Mouse (Mus musculus) kidney, embryonic 15.5 days (tissue): Measurements from ENCODE around the gene Zic2. TPM values are rescaled to one million over a fixed set of nuclear protein-coding genes. Genes with fewer than 3 reads are reported as not detected.

ENCODE experiments used
- ATAC-seq: fragments of 200-750 bp; cut with Nextera tagmentation; replicated peaks from 2 replicates; pipeline ENCODE4 v1.8.0; 2017; ENCODE audit warnings: moderate TSS enrichment; ENCODE audit not compliant: low FRiP score
- H3K27ac ChIP-seq: fragments of 300-500 bp; sonication (generic); 2 replicates; pipeline ENCODE4 v1.5.1; 2015; ENCODE audit warnings: mild to moderate bottlenecking, inconsistent platforms
- H3K27me3 ChIP-seq: fragments of 300-500 bp; sonication (generic); 2 replicates; pipeline ENCODE4 v1.6.1; 2015; ENCODE audit warnings: inconsistent platforms
- H3K36me3 ChIP-seq: fragments of 300-500 bp; sonication (generic); 2 replicates; pipeline ENCODE4 v1.6.1; 2015; ENCODE audit warnings: inconsistent platforms
- H3K4me1 ChIP-seq: fragments of 300-500 bp; sonication (generic); 2 replicates; pipeline ENCODE4 v1.6.1; 2015; ENCODE audit warnings: inconsistent platforms
- H3K4me2 ChIP-seq: fragments of 300-500 bp; sonication (generic); 2 replicates; pipeline ENCODE4 v1.6.1; 2015; ENCODE audit warnings: moderate library complexity, mild to moderate bottlenecking, inconsistent platforms
- H3K4me3 ChIP-seq: fragments of 300-500 bp; sonication (generic); replicated peaks from 2 replicates; pipeline ENCODE4 v1.5.1; 2015; ENCODE audit warnings: mild to moderate bottlenecking, inconsistent platforms
- H3K9ac ChIP-seq: fragments of 300-500 bp; sonication (generic); 2 replicates; pipeline ENCODE4 v1.6.1; 2015; ENCODE audit warnings: mild to moderate bottlenecking, inconsistent platforms
- H3K9me3 ChIP-seq: fragments of 300-500 bp; sonication (generic); replicated peaks from 2 replicates; pipeline ENCODE4 v1.6.1; 2016; ENCODE audit warnings: inconsistent platforms
- WGBS: fragments of 180-500 bp; shearing (Covaris S2); methylation state at CpG from one replicate; pipeline ENCODE4 v1.1.7; 2015; ENCODE audit warnings: mixed read lengths; 5-methylcytosine and 5-hydroxymethylcytosine counted together
- polyA plus RNA-seq: library from polyadenylated mRNA; unstranded; fragments of >200 nt; fragmentation: Nextera tagmentation; extraction: Ambion mirVana; gene quantifications from 2 replicates; pipeline ENCODE4 v1.2.1, GENCODE M21; 2015

The Zic2 gene
- polyA plus RNA-seq, 1 experiment from 2014 or later: not detected

- Histone ChIP-seq H3K36me3 (no peaks in the 10 kb centered on the region), H3K4me2 (no peak overlapping the region), H3K27ac (no peak overlapping the region), H3K9me3 (no peaks in the 10 kb centered on the region), H3K27me3 (peaks cover 100% of the 10 kb centered on the region), H3K9ac (no peak overlapping the region), H3K4me1 (peaks cover 29% of the 10 kb centered on the region), H3K4me3 (no peak overlapping the region)
- ATAC-seq: no peak
- WGBS: under 1% methylated on average over 5 of the region's 5 CpGs
Measured at GRCm38 (mm10) chr14:122472647-122473046, 2.6 kb upstream of the Zic2 start.

GRCm38 (mm10) chr14:122473211-122473751, 2.0 kb upstream of the Zic2 start:
- Histone ChIP-seq H3K9me3 (no peaks in the 10 kb centered on the region), H3K9ac (no peak overlapping the region), H3K27me3 (peaks cover 100% of the 10 kb centered on the region), H3K4me2 (no peak overlapping the region), H3K36me3 (no peaks in the 10 kb centered on the region), H3K27ac (no peak overlapping the region), H3K4me3 (no peak overlapping the region), H3K4me1 (peaks cover 29% of the 10 kb centered on the region)
- ATAC-seq: no peak
- under 1% methylated on average over 17 of the region's 17 CpGs for WGBS

GRCm38 (mm10) chr14:122474041-122474890, 969 bp upstream of the Zic2 start:
- peak overlapping the region; percentile 44 for H3K4me3 ChIP-seq
- peak overlapping the region; percentile 77 for H3K4me2 ChIP-seq
- H3K4me1 ChIP-seq: peaks cover 32% of the 10 kb centered on the region
- H3K36me3 ChIP-seq: no peaks in the 10 kb centered on the region
- ATAC-seq: peak; percentile 58
- H3K27me3 ChIP-seq: peaks cover 99% of the 10 kb centered on the region
- no peak overlapping the region for H3K27ac ChIP-seq
- under 1% methylated on average over 57 of the region's 57 CpGs for WGBS
- H3K9ac ChIP-seq: no peak overlapping the region
- H3K9me3 ChIP-seq: no peaks in the 10 kb centered on the region

- H3K4me1 ChIP-seq: peaks cover 32% of the 10 kb centered on the region
- no peak overlapping the region for H3K9ac ChIP-seq
- H3K4me2 ChIP-seq: peak overlapping the region; percentile 77
- 0% methylated on average over 59 of the region's 65 CpGs for WGBS
- ATAC-seq: peak; percentile 52
- no peak overlapping the region for H3K27ac ChIP-seq
- peak overlapping the region; percentile 44 for H3K4me3 ChIP-seq
- no peaks in the 10 kb centered on the region for H3K9me3 ChIP-seq
- H3K27me3 ChIP-seq: peaks cover 98% of the 10 kb centered on the region
- no peaks in the 10 kb centered on the region for H3K36me3 ChIP-seq
Measured at GRCm38 (mm10) chr14:122475557-122476040, 364 bp downstream of the Zic2 start.

GRCm38 (mm10) chr14:122476041-122476821, 996 bp downstream of the Zic2 start:
- no peak overlapping the region for H3K9ac ChIP-seq

GRCm38 (mm10) chr14:122476822-122477215, 1.6 kb downstream of the Zic2 start:
- WGBS: under 1% methylated on average over 18 of the region's 18 CpGs
- no peak for ATAC-seq
- no peak overlapping the region for H3K9ac ChIP-seq
- peaks cover 98% of the 10 kb centered on the region for H3K27me3 ChIP-seq
- no peaks in the 10 kb centered on the region for H3K36me3 ChIP-seq
- no peak overlapping the region for H3K4me2 ChIP-seq
- no peaks in the 10 kb centered on the region for H3K9me3 ChIP-seq
- H3K27ac ChIP-seq: no peak overlapping the region
- H3K4me1 ChIP-seq: peaks cover 32% of the 10 kb centered on the region
- no peak overlapping the region for H3K4me3 ChIP-seq

More at GRCm38 (mm10) chr14:122476041-122476821, 996 bp downstream of the Zic2 start:
- Histone ChIP-seq H3K4me1 (peaks cover 32% of the 10 kb centered on the region), H3K9me3 (no peaks in the 10 kb centered on the region), H3K27ac (no peak overlapping the region), H3K4me3 (peak overlapping the region; percentile 44), H3K27me3 (peaks cover 98% of the 10 kb centered on the region), H3K36me3 (no peaks in the 10 kb centered on the region), H3K4me2 (peak overlapping the region; percentile 77)
- peak; percentile 27 for ATAC-seq
- under 1% methylated on average over 62 of the region's 62 CpGs for WGBS

- no peaks in the 10 kb centered on the region for H3K36me3 ChIP-seq
- peaks cover 32% of the 10 kb centered on the region for H3K4me1 ChIP-seq
- no peak overlapping the region for H3K9ac ChIP-seq
- H3K4me2 ChIP-seq: no peak overlapping the region
- no peak overlapping the region for H3K4me3 ChIP-seq
- WGBS: 2% methylated on average over 20 of the region's 20 CpGs
- H3K27ac ChIP-seq: no peak overlapping the region
- H3K9me3 ChIP-seq: no peaks in the 10 kb centered on the region
- H3K27me3 ChIP-seq: peaks cover 98% of the 10 kb centered on the region
- ATAC-seq: no peak
Measured at GRCm38 (mm10) chr14:122477261-122477671, 2.0 kb downstream of the Zic2 start.

GRCm38 (mm10) chr14:122477971-122478573, 2.8 kb downstream of the Zic2 start:
- Histone ChIP-seq H3K4me1 (peaks cover 32% of the 10 kb centered on the region), H3K9me3 (no peaks in the 10 kb centered on the region), H3K4me3 (no peak overlapping the region), H3K27me3 (peaks cover 98% of the 10 kb centered on the region), H3K27ac (no peak overlapping the region), H3K4me2 (no peak overlapping the region), H3K36me3 (no peaks in the 10 kb centered on the region), H3K9ac (no peak overlapping the region)
- ATAC-seq: no peak
- WGBS: 1% methylated on average over 9 of the region's 9 CpGs

GRCm38 (mm10) chr14:122478574-122479011, 3.4 kb downstream of the Zic2 start:
- WGBS: under 1% methylated on average over 22 of the region's 22 CpGs
- Histone ChIP-seq H3K36me3 (no peaks in the 10 kb centered on the region), H3K9ac (no peak overlapping the region), H3K9me3 (no peaks in the 10 kb centered on the region), H3K27me3 (peaks cover 98% of the 10 kb centered on the region), H3K27ac (no peak overlapping the region), H3K4me1 (peaks cover 32% of the 10 kb centered on the region), H3K4me3 (no peak overlapping the region), H3K4me2 (no peak overlapping the region)
- ATAC-seq: no peak

- Histone ChIP-seq H3K4me1 (peaks cover 24% of the 10 kb centered on the region), H3K27me3 (peaks cover 98% of the 10 kb centered on the region), H3K27ac (no peak overlapping the region), H3K9me3 (no peaks in the 10 kb centered on the region), H3K4me2 (no peak overlapping the region), H3K36me3 (no peaks in the 10 kb centered on the region), H3K9ac (no peak overlapping the region), H3K4me3 (no peak overlapping the region)
- 14% methylated on average over 17 of the region's 17 CpGs for WGBS
- ATAC-seq: no peak
Measured at GRCm38 (mm10) chr14:122479461-122480109, 4.3 kb downstream of the Zic2 start.

- H3K27ac ChIP-seq: no peak overlapping the region
Measured at GRCm38 (mm10) chr14:122480355-122480754, 5.1 kb downstream of the Zic2 start.

More at GRCm38 (mm10) chr14:122480355-122480754, 5.1 kb downstream of the Zic2 start:
- H3K27me3 ChIP-seq: peaks cover 98% of the 10 kb centered on the region
- H3K36me3 ChIP-seq: no peaks in the 10 kb centered on the region
- H3K4me1 ChIP-seq: peaks cover 16% of the 10 kb centered on the region
- H3K4me3 ChIP-seq: no peak overlapping the region
- WGBS: 3% methylated on average over 2 of the region's 2 CpGs
- no peak overlapping the region for H3K9ac ChIP-seq
- no peaks in the 10 kb centered on the region for H3K9me3 ChIP-seq
- no peak overlapping the region for H3K4me2 ChIP-seq
- ATAC-seq: no peak
